Mouse (Mus musculus): ENCODE results near the gene Orc2. TPM values are rescaled to one million over a fixed set of nuclear protein-coding genes. Genes with fewer than 3 reads are reported as not detected.

Gene Orc2
- polyA plus RNA-seq, 1 experiment from 2014 or later, result 34.0 TPM

DNA sequence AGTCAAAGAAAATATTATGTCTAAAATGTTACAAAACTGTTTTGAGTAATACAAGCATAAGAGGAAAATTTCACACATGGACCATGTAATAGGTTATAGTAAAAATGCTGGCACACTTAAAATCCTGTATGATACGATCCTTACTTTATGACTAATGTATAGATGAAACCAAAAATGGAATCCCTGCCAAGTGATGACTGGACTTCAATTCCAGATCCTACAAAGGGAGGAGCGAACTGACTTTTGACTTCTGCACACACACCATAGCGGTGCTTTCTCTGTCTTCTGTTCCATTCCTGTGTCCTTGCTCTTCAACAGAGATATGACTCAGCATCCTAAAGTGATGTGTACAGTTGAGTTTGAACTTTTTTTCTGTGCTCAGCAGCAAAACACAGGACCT, 44.3 kb downstream of the Orc2 start:
- WGBS, result 94% methylated on average over 3 of the region's 3 CpGs
- Histone ChIP-seq H3K4me2 (replicated peaks) (no peak overlapping the region), H3K36me3 (peaks cover 91% of the 10 kb centered on the region), H3K27ac (no peak overlapping the region), H3K9me3 (replicated peaks) (no peaks in the 10 kb centered on the region), H3K9ac (no peak overlapping the region), H3K4me1 (no peaks in the 10 kb centered on the region), H3K27me3 (no peaks in the 10 kb centered on the region), H3K4me3 (no peak overlapping the region)
- ATAC-seq (ENCODE audit: low FRiP score), result no peak

DNA sequence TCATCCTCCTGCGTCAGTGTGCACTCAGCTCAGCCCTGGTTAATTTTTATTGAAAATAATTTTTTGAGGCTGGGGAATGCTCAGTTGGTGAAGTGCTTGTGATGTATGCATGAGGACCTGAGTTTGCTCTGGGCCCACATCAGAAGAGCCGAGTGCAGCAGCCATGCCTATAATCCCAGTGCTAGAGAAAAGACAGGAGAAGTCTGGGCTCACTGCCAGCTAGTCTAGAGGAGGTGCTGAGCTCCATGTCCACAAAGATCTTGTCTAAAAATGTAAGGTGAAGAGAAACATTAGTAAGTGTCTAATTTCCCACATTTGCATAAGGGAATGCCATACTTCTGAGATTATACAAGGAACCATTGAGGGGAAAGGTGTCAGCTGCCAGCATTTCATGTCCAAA, 46.0 kb downstream of the Orc2 start:
- H3K9ac ChIP-seq, result no peak overlapping the region
- H3K4me1 ChIP-seq, result no peaks in the 10 kb centered on the region
- H3K27ac ChIP-seq, result no peak overlapping the region
- no peak overlapping the region for H3K4me2 ChIP-seq (replicated peaks)
- no peak for ATAC-seq (ENCODE audit: low FRiP score)
- H3K9me3 ChIP-seq (replicated peaks), result no peaks in the 10 kb centered on the region
- WGBS, result 89% methylated on average over 2 of the region's 2 CpGs
- no peaks in the 10 kb centered on the region for H3K27me3 ChIP-seq
- H3K4me3 ChIP-seq, result no peak overlapping the region
- H3K36me3 ChIP-seq, result peaks cover 90% of the 10 kb centered on the region

DNA sequence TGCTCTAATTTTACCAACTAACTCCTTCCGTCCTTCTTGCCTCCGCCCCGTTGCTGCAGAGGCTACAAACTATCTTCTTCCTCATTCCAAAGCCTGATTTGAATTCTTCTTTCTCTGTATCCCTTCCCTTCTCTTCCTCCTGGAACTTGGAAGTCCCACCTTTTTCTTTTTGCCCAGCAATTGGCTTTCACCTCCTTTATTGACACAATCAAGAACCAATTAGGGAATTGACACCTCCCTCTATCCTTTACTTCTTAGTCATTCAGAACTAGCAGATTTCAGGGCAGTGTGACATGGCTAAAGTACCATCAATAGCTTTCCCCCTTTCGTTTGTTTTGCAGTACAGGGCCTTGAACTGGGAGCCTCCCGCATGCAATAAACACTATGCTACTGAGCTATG, 46.7 kb downstream of the Orc2 start:
- Histone ChIP-seq H3K4me2 (replicated peaks) (no peak overlapping the region), H3K27me3 (no peaks in the 10 kb centered on the region), H3K36me3 (peaks cover 89% of the 10 kb centered on the region), H3K27ac (no peak overlapping the region), H3K4me1 (no peaks in the 10 kb centered on the region), H3K4me3 (no peak overlapping the region), H3K9ac (no peak overlapping the region), H3K9me3 (replicated peaks) (no peaks in the 10 kb centered on the region)
- ATAC-seq (ENCODE audit: low FRiP score), result no peak
- 94% methylated on average over 5 of the region's 5 CpGs for WGBS

DNA sequence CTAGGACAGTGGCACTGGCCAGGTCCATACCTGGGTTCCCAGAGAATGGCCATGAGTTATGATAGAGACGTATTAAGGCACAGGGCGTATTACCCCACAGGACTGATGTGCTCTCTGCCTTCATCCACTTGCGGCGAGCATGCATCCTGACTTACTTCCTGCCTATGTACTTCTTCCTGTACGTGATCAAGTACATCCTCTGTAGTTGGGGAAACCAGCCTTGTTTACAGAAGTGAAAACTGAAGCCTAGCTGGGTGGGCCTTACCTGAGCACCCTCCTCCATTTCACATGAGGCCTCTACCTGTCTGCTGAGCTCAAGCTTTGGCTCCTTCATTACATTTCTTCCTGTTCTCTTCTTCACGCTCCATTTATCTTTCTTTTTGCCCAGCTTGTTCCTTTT, 50.6 kb downstream of the Orc2 start:
- H3K27ac ChIP-seq, result no peak overlapping the region
- WGBS, result 92% methylated on average over 6 of the region's 6 CpGs
- no peak overlapping the region for H3K4me3 ChIP-seq
- no peaks in the 10 kb centered on the region for H3K4me1 ChIP-seq
- no peak overlapping the region for H3K4me2 ChIP-seq (replicated peaks)
- no peaks in the 10 kb centered on the region for H3K9me3 ChIP-seq (replicated peaks)
- H3K9ac ChIP-seq, result no peak overlapping the region
- no peaks in the 10 kb centered on the region for H3K27me3 ChIP-seq
- no peak for ATAC-seq (ENCODE audit: low FRiP score)
- H3K36me3 ChIP-seq, result peaks cover 78% of the 10 kb centered on the region

DNA sequence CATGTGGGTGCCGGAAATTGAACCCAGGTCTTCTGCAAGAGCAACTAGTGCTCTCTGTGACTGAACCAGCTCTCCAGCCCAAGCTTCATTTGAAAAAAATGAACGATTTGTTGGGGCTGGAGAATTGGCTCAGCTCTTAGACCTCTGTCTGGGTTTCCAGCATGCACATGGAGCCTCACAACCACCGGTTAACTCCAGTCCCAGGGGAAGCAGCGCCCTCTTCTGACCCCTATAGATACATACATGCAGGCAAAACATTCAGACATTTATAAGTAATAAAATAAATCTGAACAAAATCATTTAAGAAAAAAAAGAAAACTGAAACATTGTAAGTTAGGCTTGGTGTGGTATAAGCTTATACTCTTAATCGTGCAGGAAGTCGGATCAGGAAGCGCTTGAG, 56.5 kb downstream of the Orc2 start:
- no peak for ATAC-seq (ENCODE audit: low FRiP score)
- 89% methylated on average over 7 of the region's 7 CpGs for WGBS

DNA sequence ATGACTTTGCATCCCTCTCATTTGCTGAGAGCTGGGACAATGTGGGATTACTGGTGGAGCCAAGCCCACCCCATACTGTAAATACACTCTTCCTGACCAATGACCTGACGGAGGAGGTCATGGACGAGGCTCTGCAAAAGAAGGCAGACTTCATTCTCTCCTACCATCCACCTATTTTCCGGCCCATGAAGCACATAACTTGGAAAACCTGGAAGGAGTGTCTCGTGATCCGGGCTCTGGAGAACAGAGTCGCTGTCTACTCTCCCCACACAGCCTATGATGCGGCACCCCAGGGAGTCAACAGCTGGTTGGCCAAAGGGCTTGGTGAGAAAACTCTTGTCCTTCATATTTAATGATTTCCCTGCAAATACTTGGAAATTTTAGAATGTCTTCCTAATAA, 57.1 kb downstream of the Orc2 start:
- Histone ChIP-seq H3K9ac (no peak overlapping the region), H3K4me2 (replicated peaks) (no peak overlapping the region), H3K4me3 (no peak overlapping the region), H3K27ac (no peak overlapping the region), H3K36me3 (peaks cover 35% of the 10 kb centered on the region), H3K9me3 (replicated peaks) (no peaks in the 10 kb centered on the region), H3K4me1 (peaks cover 21% of the 10 kb centered on the region), H3K27me3 (no peaks in the 10 kb centered on the region)
- 92% methylated on average over 7 of the region's 7 CpGs for WGBS
- ATAC-seq (ENCODE audit: low FRiP score), result no peak

More for the DNA sequence above, 56.5 kb downstream of the Orc2 start:
- peaks cover 41% of the 10 kb centered on the region for H3K36me3 ChIP-seq
- H3K27me3 ChIP-seq, result no peaks in the 10 kb centered on the region
- H3K4me2 ChIP-seq (replicated peaks), result no peak overlapping the region
- H3K9me3 ChIP-seq (replicated peaks), result no peaks in the 10 kb centered on the region
- H3K9ac ChIP-seq, result no peak overlapping the region
- H3K4me1 ChIP-seq, result peaks cover 21% of the 10 kb centered on the region
- H3K27ac ChIP-seq, result no peak overlapping the region
- no peak overlapping the region for H3K4me3 ChIP-seq

DNA sequence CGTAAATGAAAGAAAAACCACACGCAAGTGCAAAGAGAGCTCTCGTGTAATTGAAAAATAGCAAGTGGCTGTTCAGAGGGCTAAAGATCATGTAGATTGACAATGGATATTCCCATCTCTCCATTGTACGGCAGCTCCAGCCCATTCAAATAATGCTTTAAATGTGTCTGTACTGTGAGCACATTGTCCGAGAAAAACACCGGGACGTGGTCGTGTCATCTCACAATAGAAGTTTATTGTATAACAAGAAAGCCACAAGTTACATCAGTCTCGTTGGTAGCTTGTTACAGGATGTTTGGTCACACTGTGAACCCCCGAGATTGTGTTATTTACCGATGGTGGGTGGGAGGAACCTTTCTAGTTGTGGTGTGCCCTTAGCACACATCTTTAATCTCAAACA, 59.0 kb downstream of the Orc2 start:
- Histone ChIP-seq H3K4me3 (peak overlapping the region; percentile 56), H3K9ac (peak overlapping the region; percentile 66), H3K9me3 (replicated peaks) (no peaks in the 10 kb centered on the region), H3K27ac (peak overlapping the region; percentile 83), H3K4me2 (replicated peaks) (peak overlapping the region; percentile 67), H3K27me3 (no peaks in the 10 kb centered on the region), H3K36me3 (peaks cover 33% of the 10 kb centered on the region), H3K4me1 (peaks cover 21% of the 10 kb centered on the region)
- peak; percentile 18 for ATAC-seq (ENCODE audit: low FRiP score)
- WGBS, result 9% methylated on average over 11 of the region's 11 CpGs

DNA sequence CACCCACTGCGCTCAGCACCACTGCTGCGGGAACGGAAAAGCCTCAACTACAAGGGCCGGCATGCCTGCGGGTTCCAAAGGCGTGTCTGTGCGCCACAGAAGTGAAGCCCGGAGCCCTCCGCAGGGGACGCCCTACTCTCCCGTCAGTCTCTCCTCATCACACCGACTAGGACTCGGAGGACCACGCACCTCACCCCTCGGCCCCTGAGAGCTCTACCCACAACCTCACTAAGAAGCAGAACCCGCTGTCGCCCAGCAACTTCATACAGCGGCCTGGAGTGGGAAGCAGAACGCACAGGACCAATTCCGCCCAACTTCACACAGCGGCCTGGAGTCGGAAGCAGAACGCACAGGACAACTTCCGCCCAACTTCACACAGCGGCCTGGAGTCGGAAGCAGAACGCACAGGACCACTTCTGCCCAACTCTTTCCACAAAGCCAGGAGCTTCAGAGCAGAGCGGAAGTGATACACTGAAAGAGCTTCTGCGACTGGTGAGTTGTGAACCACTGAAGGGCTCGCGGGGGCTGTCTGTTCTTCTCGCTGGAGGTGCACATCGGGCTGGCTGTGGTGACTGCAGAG, 59.7 kb downstream of the Orc2 start, which contains the start of the genes Nif3l1 and Ppil3:
TSS of gene Nif3l1 (plus strand) at position 9 of the 580 bp plus-strand sequence.
TSS of gene Ppil3 (minus strand) at position 344 of the 580 bp plus-strand sequence.
- H3K9me3 ChIP-seq (replicated peaks), result no peaks in the 10 kb centered on the region
- H3K4me1 ChIP-seq, result peaks cover 21% of the 10 kb centered on the region
- no peaks in the 10 kb centered on the region for H3K27me3 ChIP-seq
- H3K4me2 ChIP-seq (replicated peaks), result peak within 1 kb of the TSS; percentile 67
- peak within 1 kb of the TSS; percentile 66 for H3K9ac ChIP-seq
- under 1% methylated on average over 33 of the region's 33 CpGs for WGBS
- peak within 1 kb of the TSS; percentile 83 for H3K27ac ChIP-seq
- H3K36me3 ChIP-seq, result peaks cover 35% of the 10 kb centered on the region
- ATAC-seq (ENCODE audit: low FRiP score), result peak; percentile 97
- peak within 1 kb of the TSS; percentile 56 for H3K4me3 ChIP-seq

DNA sequence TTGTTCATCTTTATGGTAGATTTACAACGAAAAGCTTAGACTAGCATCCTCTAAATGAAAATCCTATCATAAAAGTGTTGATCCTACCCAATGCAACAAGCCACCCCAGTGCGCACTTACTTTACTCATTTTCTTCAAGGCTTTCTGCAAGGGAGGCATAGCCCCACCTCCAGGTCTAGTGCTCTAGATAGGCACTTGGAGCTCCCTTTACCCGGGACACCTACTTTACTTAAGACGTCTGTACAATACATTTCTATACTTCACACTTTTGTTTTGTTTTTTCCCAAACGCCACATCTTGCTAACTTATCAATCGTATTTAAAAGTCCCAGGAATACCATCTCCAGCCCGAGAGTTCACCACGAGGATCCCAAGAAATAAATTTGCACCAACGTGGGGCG, 60.2 kb downstream of the Orc2 start:
- Histone ChIP-seq H3K9ac (peak overlapping the region; percentile 66), H3K4me1 (peaks cover 21% of the 10 kb centered on the region), H3K27me3 (no peaks in the 10 kb centered on the region), H3K4me3 (peak overlapping the region; percentile 56), H3K9me3 (replicated peaks) (no peaks in the 10 kb centered on the region), H3K27ac (peak overlapping the region; percentile 83), H3K36me3 (peaks cover 38% of the 10 kb centered on the region), H3K4me2 (replicated peaks) (peak overlapping the region; percentile 67)
- WGBS, result 14% methylated on average over 10 of the region's 10 CpGs
- no peak for ATAC-seq (ENCODE audit: low FRiP score)

DNA sequence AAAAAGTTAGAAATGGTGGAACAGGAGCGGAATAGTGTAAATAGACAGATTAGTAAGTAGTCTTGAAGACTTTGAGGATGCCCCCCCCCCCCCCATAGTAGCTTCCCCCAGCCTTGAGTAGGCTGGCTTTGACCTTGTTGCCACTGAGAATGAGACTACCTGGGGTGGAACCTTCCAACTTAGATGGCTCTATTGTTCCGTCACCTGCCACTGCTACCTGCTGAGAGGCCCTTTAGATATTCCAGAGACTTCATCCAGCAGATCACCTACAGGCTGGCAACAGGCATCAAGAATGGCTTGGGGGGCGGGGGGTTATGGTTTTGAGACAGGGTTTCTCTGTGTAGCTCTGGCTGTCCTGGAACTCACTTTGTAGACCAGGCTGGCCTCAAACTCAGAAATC, 80.4 kb downstream of the Orc2 start:
- ATAC-seq (ENCODE audit: low FRiP score), result no peak
- H3K36me3 ChIP-seq, result peaks cover 15% of the 10 kb centered on the region
- 76% methylated on average over 3 of the region's 3 CpGs for WGBS
- no peak overlapping the region for H3K4me3 ChIP-seq
- H3K9me3 ChIP-seq (replicated peaks), result no peaks in the 10 kb centered on the region
- no peaks in the 10 kb centered on the region for H3K27me3 ChIP-seq
- peaks cover 20% of the 10 kb centered on the region for H3K4me1 ChIP-seq
- H3K27ac ChIP-seq, result no peak overlapping the region
- H3K9ac ChIP-seq, result no peak overlapping the region
- H3K4me2 ChIP-seq (replicated peaks), result no peak overlapping the region

DNA sequence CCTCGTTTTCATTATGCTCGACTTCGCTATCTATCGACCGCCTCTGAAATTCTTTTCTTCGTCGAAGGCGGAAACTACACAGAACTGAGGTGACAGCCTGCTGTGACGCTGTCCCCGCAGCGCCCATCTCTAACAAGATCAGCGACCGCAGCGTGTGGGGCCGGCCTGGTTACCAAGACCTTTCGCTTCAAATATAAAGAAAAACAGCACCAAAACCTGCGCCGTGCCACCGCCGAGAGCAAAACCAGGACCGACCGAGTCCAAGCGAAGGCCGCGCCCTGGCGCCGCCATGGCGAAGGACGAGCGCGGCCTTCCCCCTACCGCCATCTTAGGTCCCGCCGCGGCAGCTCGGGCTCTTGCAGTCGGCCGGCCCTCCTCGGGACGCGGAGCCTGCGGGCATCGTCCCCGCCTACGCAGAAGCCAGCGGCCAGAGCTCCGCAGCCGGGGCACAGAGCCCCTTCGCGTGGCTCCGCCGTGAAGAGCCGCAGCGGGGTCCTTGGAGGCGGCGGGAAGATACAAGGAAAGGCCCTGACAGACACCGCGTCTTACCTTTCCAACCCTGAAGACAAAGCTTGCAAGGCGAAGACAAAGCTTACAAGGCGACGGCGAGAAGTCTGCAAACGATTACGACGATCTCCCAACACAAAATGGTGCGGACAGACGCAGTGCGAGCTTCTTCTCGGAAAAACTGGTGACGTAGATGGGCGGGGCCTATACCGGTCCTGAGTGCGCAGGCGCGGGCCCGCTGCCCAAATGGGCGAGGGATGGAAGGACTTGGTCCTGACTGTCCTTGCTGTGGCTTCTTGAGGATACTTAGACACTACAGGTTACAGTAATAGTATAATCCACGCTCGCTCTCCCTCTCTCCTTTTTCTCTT, 81.3 kb downstream of the Orc2 start, which contains the start of gene Clk1:
TSS of gene Clk1 (minus strand) at position 696 of the 878 bp plus-strand sequence.
- peaks cover 20% of the 10 kb centered on the region for H3K4me1 ChIP-seq
- WGBS, result under 1% methylated on average over 79 of the region's 79 CpGs
- peak; percentile 97 for ATAC-seq (ENCODE audit: low FRiP score)
- H3K36me3 ChIP-seq, result peaks cover 24% of the 10 kb centered on the region
- peak within 1 kb of the TSS; percentile 100 for H3K4me3 ChIP-seq
- H3K9ac ChIP-seq, result peak within 1 kb of the TSS; percentile 100
- H3K4me2 ChIP-seq (replicated peaks), result peak within 1 kb of the TSS; percentile 72
- H3K9me3 ChIP-seq (replicated peaks), result no peaks in the 10 kb centered on the region
- no peaks in the 10 kb centered on the region for H3K27me3 ChIP-seq
- H3K27ac ChIP-seq, result peak within 1 kb of the TSS; percentile 99

DNA sequence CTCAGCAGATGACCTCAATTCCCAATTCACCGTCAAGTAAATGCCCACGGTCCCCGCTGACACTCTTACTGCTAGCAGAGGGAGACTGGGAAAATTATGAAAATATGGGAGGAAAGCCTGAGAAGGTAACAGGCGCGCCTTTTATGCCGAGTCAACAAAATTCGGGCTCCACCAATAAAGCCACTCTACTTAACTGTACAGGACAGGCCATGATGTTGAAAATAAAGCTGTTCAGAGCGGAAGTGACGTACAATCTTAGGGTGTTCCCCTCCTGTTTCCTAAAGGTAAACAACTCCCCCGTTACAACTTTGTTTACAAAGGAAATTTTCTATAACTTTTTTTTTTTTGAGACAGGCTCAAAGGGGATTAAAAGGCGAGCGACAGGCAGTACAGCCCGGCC, 82.0 kb downstream of the Orc2 start:
- H3K9ac ChIP-seq, result peak overlapping the region; percentile 100
- no peaks in the 10 kb centered on the region for H3K9me3 ChIP-seq (replicated peaks)
- peak overlapping the region; percentile 99; the same call in 1 of the 2 replicates for H3K27ac ChIP-seq
- H3K4me3 ChIP-seq, result peak overlapping the region; percentile 100
- peaks cover 31% of the 10 kb centered on the region for H3K36me3 ChIP-seq
- peak overlapping the region; percentile 72 for H3K4me2 ChIP-seq (replicated peaks)
- peaks cover 20% of the 10 kb centered on the region for H3K4me1 ChIP-seq
- ATAC-seq (ENCODE audit: low FRiP score), result 0 out of 2 replicates have a peak, but pooled peaks have one; percentile 41
- WGBS, result 15% methylated on average over 13 of the region's 13 CpGs
- no peaks in the 10 kb centered on the region for H3K27me3 ChIP-seq

Data from hindbrain, embryonic 12.5 days (tissue).